18 mouse cellular contexts compared by ENCODE assay signal in the genomic region with DNA sequence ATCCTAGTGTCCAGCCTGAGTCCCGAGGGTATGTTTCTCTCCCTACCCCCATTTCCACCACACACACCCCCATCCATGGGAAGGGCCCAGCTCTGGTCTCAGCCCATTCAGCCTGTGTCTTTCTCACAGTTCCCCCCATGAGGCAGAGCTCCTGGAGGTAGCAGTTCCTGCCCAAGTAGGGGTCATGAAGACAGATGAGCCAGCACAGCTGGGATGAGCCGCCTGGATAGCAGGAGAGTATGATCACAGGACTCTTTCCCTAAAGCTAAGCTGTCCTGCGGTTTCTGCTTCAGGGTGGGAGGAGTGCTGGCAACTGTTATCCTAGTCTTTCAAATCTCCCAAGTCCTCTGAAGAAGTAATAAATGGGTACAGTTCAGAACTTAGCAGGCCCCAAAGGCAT. TPM values are rescaled to one million over a fixed set of nuclear protein-coding genes. Genes with fewer than 3 reads are reported as not detected.
DNase-seq lines count a peak whose midpoint lies in the region; ATAC-seq and TF ChIP-seq lines count a peak whose summit lies in the region.
"Had no signal": no experiment of that assay in that cellular context is flagged by ENCODE, and none has a peak within 500 bp of the region (broad histone marks: within the 10 kb centered on the region; RNA-seq: fewer than 3 reads in every experiment).

No protein-coding gene starts in this region.

- no peak overlapping the region for H3K4me3 ChIP-seq in heart, embryonic 12.5 days
- no peak overlapping the region for H3K4me3 ChIP-seq in lung, embryonic 16.5 days (ENCODE audit: low read length)
- no peak overlapping the region for H3K4me3 ChIP-seq in lung, adult 2 months (replicated peaks; ENCODE audit: extremely low read depth, low read depth, low read length)
- H3K4me3 ChIP-seq in intestine, embryonic 15.5 days (replicated peaks) = peak overlapping the region; percentile 71
- H3K4me3 ChIP-seq in stomach, embryonic 14.5 days (ENCODE audit: low read depth, low read length) = no peak overlapping the region
- H3K4me3 ChIP-seq: forebrain, embryonic 15.5 days had no signal

- no peak overlapping the region for H3K4me2 ChIP-seq in heart, embryonic 12.5 days
- peak overlapping the region; percentile 95 for H3K4me2 ChIP-seq in lung, embryonic 16.5 days (ENCODE audit: low read depth, low read length)
- peak overlapping the region; percentile 92 for H3K4me2 ChIP-seq in intestine, embryonic 15.5 days (replicated peaks)
- H3K4me2 ChIP-seq in stomach, embryonic 14.5 days (replicated peaks; ENCODE audit: low read depth, low read length) = peak overlapping the region; percentile 14
- H3K4me2 ChIP-seq: forebrain, embryonic 15.5 days; heart, embryonic 11.5 days had no signal

- 77% methylated on average over 3 of the region's 3 CpGs for WGBS in heart, embryonic 12.5 days
- WGBS in lung, embryonic 16.5 days = 69% methylated on average over 3 of the region's 3 CpGs
- 81% methylated on average over 3 of the region's 3 CpGs for WGBS in lung, adult 2 months
- WGBS in intestine, embryonic 15.5 days = 64% methylated on average over 3 of the region's 3 CpGs
- WGBS in stomach, embryonic 14.5 days = 74% methylated on average over 3 of the region's 3 CpGs

- no peak for TF ChIP-seq POLR2A in lung, adult 2 months (IDR thresholded peaks at IDR 0.05; ENCODE audit: borderline replicate concordance, extremely low read depth, low read depth, low read length)

- H3K27ac ChIP-seq in heart, embryonic 12.5 days (ENCODE audit: poor library complexity, severe bottlenecking) = no peak overlapping the region
- H3K27ac ChIP-seq in lung, embryonic 16.5 days (ENCODE audit: low read length) = no peak overlapping the region; the same call in 1 of the 2 replicates
- H3K27ac ChIP-seq in intestine, embryonic 15.5 days = peak overlapping the region; percentile 27; the same call in 1 of the 2 replicates
- no peak overlapping the region for H3K27ac ChIP-seq in stomach, embryonic 14.5 days (ENCODE audit: low read length)
- H3K27ac ChIP-seq: forebrain, embryonic 15.5 days had no signal

- no peak for ATAC-seq in heart, embryonic 12.5 days (ENCODE audit: insufficient number of reproducible peaks, low FRiP score)
- no peak for ATAC-seq in lung, embryonic 16.5 days (ENCODE audit: low read depth)
- ATAC-seq in intestine, embryonic 15.5 days = no peak
- no peak for ATAC-seq in stomach, embryonic 14.5 days (ENCODE audit: insufficient number of reproducible peaks, insufficient read depth, low FRiP score, low read depth)
- ATAC-seq: forebrain, embryonic 15.5 days had no signal

- 0 out of 2 replicates have a peak, but pooled peaks cover 3% of the 10 kb centered on the region for H3K27me3 ChIP-seq in heart, embryonic 12.5 days (replicated peaks)
- no peaks in the 10 kb centered on the region for H3K27me3 ChIP-seq in lung, embryonic 16.5 days (ENCODE audit: control insufficient read depth, insufficient read depth, low read depth, low read length)
- H3K27me3 ChIP-seq in intestine, embryonic 15.5 days (replicated peaks) = no peaks in the 10 kb centered on the region
- H3K27me3 ChIP-seq in stomach, embryonic 14.5 days (ENCODE audit: control insufficient read depth, insufficient read depth, low read length) = no peaks in the 10 kb centered on the region
- H3K27me3 ChIP-seq: forebrain, embryonic 15.5 days had no signal

- peaks cover 46% of the 10 kb centered on the region for H3K4me1 ChIP-seq in heart, embryonic 12.5 days (replicated peaks)
- H3K4me1 ChIP-seq in lung, embryonic 16.5 days (replicated peaks; ENCODE audit: control insufficient read depth, insufficient read depth, low read length) = peaks cover 48% of the 10 kb centered on the region
- H3K4me1 ChIP-seq in lung, adult 2 months (ENCODE audit: control insufficient read depth, insufficient read depth, low read length) = peaks cover 10% of the 10 kb centered on the region
- peaks cover 69% of the 10 kb centered on the region for H3K4me1 ChIP-seq in intestine, embryonic 15.5 days (replicated peaks)
- peaks cover 46% of the 10 kb centered on the region for H3K4me1 ChIP-seq in stomach, embryonic 14.5 days (ENCODE audit: control insufficient read depth, insufficient read depth, low read length)

- H3K9ac ChIP-seq in heart, embryonic 12.5 days = peak overlapping the region; percentile 9; the same call in 1 of the 2 replicates
- peak overlapping the region; percentile 34; the same call in 1 of the 2 replicates for H3K9ac ChIP-seq in lung, embryonic 16.5 days (ENCODE audit: low read length)
- H3K9ac ChIP-seq in intestine, embryonic 15.5 days = peak overlapping the region; percentile 34; the same call in 1 of the 2 replicates
- H3K9ac ChIP-seq in stomach, embryonic 14.5 days (replicated peaks; ENCODE audit: low read depth, low read length) = no peak overlapping the region
- H3K9ac ChIP-seq: forebrain, embryonic 15.5 days had no signal

- no peaks in the 10 kb centered on the region for H3K9me3 ChIP-seq in heart, embryonic 12.5 days (replicated peaks)
- no peaks in the 10 kb centered on the region for H3K9me3 ChIP-seq in lung, embryonic 16.5 days (ENCODE audit: control insufficient read depth, low read length)
- H3K9me3 ChIP-seq in intestine, embryonic 15.5 days = no peaks in the 10 kb centered on the region
- H3K9me3 ChIP-seq in stomach, embryonic 14.5 days (ENCODE audit: control insufficient read depth, low read depth, low read length) = no peaks in the 10 kb centered on the region
- H3K9me3 ChIP-seq: forebrain, embryonic 15.5 days had no signal

- no peak for TF ChIP-seq CTCF in lung, adult 2 months (IDR thresholded peaks at IDR 0.05; ENCODE audit: insufficient read depth, low read length)

- H3K36me3 ChIP-seq in heart, embryonic 12.5 days = 0 out of 2 replicates have a peak, but pooled peaks cover 3% of the 10 kb centered on the region
- no peaks in the 10 kb centered on the region; the same call in 1 of the 2 replicates for H3K36me3 ChIP-seq in lung, embryonic 16.5 days (ENCODE audit: control insufficient read depth, insufficient read depth, low read length)
- peaks cover 4% of the 10 kb centered on the region; the same call in 1 of the 2 replicates for H3K36me3 ChIP-seq in intestine, embryonic 15.5 days
- H3K36me3 ChIP-seq in stomach, embryonic 14.5 days (ENCODE audit: control insufficient read depth, insufficient read depth, low read length) = peaks cover 8% of the 10 kb centered on the region
- H3K36me3 ChIP-seq: forebrain, embryonic 15.5 days had no signal

- DNase-seq in heart, postnatal 14 days = no peak
- DNase-seq in lung, adult 2 months = no peak
- no peak for DNase-seq in urinary bladder, postnatal 14 days (ENCODE audit: low spot score)
- DNase-seq in layer of hippocampus, adult 9-11 months = no peak
- DNase-seq: cerebellum, adult 11-12 months; kidney, adult 9 months; lung, postnatal 4 days; right cerebral cortex, postnatal 25 days; thymus, postnatal 36 days had no signal

- intact Hi-C loops in heart, postnatal 14 days (cut with DNase I) = no loop called here

RNA-seq across cellular contexts. Expression of a gene that starts 2.5 kb away (rescaled TPM):
- polyA plus RNA-seq in heart, embryonic 12.5 days (2016; fragmentation: Nextera tagmentation; extraction: Ambion mirVana) = 12.9 and 16.2 TPM in 2 replicates
- total RNA-seq in heart, postnatal 14 days (2021) = 1 to 10 TPM; 1.2 to 1.5 TPM
- 69.4 and 86.6 TPM in 2 replicates for polyA plus RNA-seq in lung, embryonic 16.5 days (2015; fragmentation: Nextera tagmentation; extraction: Ambion mirVana)
- 87.1 and 92.9 TPM in 2 replicates for polyA plus RNA-seq in lung, adult 2 months (2012; rRNA removed)
- 63.7 and 70.0 TPM in 2 replicates for polyA plus RNA-seq in intestine, embryonic 15.5 days (2015; fragmentation: Nextera tagmentation; extraction: Ambion mirVana)
- 57.2 and 59.2 TPM in 2 replicates for polyA plus RNA-seq in stomach, embryonic 14.5 days (2014; fragmentation: Nextera tagmentation; extraction: Ambion mirVana)

RNA-seq across cellular contexts. Expression of a gene that starts 4.3 kb away (rescaled TPM):
- polyA plus RNA-seq in heart, embryonic 12.5 days (2016; fragmentation: Nextera tagmentation; extraction: Ambion mirVana) = 1.3 and 1.4 TPM in 2 replicates
- not detected for total RNA-seq in heart, postnatal 14 days (2021)
- 1.3 and 1.4 TPM in 2 replicates for polyA plus RNA-seq in lung, embryonic 16.5 days (2015; fragmentation: Nextera tagmentation; extraction: Ambion mirVana)
- 4.4 and 5.6 TPM in 2 replicates for polyA plus RNA-seq in lung, adult 2 months (2012; rRNA removed)
- 3.5 and 3.6 TPM in 2 replicates for polyA plus RNA-seq in intestine, embryonic 15.5 days (2015; fragmentation: Nextera tagmentation; extraction: Ambion mirVana)
- 1.7 and 2.3 TPM in 2 replicates for polyA plus RNA-seq in stomach, embryonic 14.5 days (2014; fragmentation: Nextera tagmentation; extraction: Ambion mirVana)
- total RNA-seq: gastrocnemius, adult 8-10 months; hematopoietic stem cell, adult 5-6 weeks; layer of hippocampus, postnatal 10 days had no signal

RNA-seq across cellular contexts. Expression of a gene that starts 10.4 kb away (rescaled TPM):
- 56.4 and 59.3 TPM in 2 replicates for polyA plus RNA-seq in heart, embryonic 12.5 days (2016; fragmentation: Nextera tagmentation; extraction: Ambion mirVana)
- 10 to 100 TPM; 43.4 to 44.3 TPM for total RNA-seq in heart, postnatal 14 days (2021)
- 72.3 and 77.2 TPM in 2 replicates for polyA plus RNA-seq in lung, embryonic 16.5 days (2015; fragmentation: Nextera tagmentation; extraction: Ambion mirVana)
- polyA plus RNA-seq in lung, adult 2 months (2012; rRNA removed) = 18.9 and 22.5 TPM in 2 replicates
- 61.9 and 62.1 TPM in 2 replicates for polyA plus RNA-seq in intestine, embryonic 15.5 days (2015; fragmentation: Nextera tagmentation; extraction: Ambion mirVana)
- 69.0 and 72.1 TPM in 2 replicates for polyA plus RNA-seq in stomach, embryonic 14.5 days (2014; fragmentation: Nextera tagmentation; extraction: Ambion mirVana)

RNA-seq across cellular contexts. Expression of a gene that starts 24.2 kb away (rescaled TPM):
- polyA plus RNA-seq in heart, embryonic 12.5 days (2016; fragmentation: Nextera tagmentation; extraction: Ambion mirVana) = 2.5 and 3.5 TPM in 2 replicates
- 1 to 10 TPM; 2.6 to 3.6 TPM for total RNA-seq in heart, postnatal 14 days (2021)
- 8.6 and 8.9 TPM in 2 replicates for polyA plus RNA-seq in lung, embryonic 16.5 days (2015; fragmentation: Nextera tagmentation; extraction: Ambion mirVana)
- polyA plus RNA-seq in lung, adult 2 months (2012; rRNA removed) = 15.8 TPM in 2 replicates
- polyA plus RNA-seq in intestine, embryonic 15.5 days (2015; fragmentation: Nextera tagmentation; extraction: Ambion mirVana) = 5.1 and 5.4 TPM in 2 replicates
- 5.3 and 6.1 TPM in 2 replicates for polyA plus RNA-seq in stomach, embryonic 14.5 days (2014; fragmentation: Nextera tagmentation; extraction: Ambion mirVana)

RNA-seq across cellular contexts. Expression of a gene that starts 24.3 kb away (rescaled TPM):
- 74.1 and 78.2 TPM in 2 replicates for polyA plus RNA-seq in heart, embryonic 12.5 days (2016; fragmentation: Nextera tagmentation; extraction: Ambion mirVana)
- 100 to 1,000 TPM; 101 to 104 TPM for total RNA-seq in heart, postnatal 14 days (2021)
- polyA plus RNA-seq in lung, embryonic 16.5 days (2015; fragmentation: Nextera tagmentation; extraction: Ambion mirVana) = 48.5 and 48.8 TPM in 2 replicates
- polyA plus RNA-seq in lung, adult 2 months (2012; rRNA removed) = 77.3 and 91.5 TPM in 2 replicates
- 92.9 and 107 TPM in 2 replicates for polyA plus RNA-seq in intestine, embryonic 15.5 days (2015; fragmentation: Nextera tagmentation; extraction: Ambion mirVana)
- polyA plus RNA-seq in stomach, embryonic 14.5 days (2014; fragmentation: Nextera tagmentation; extraction: Ambion mirVana) = 79.4 and 85.5 TPM in 2 replicates
